Mouse (Mus musculus) urinary bladder, postnatal 36 days (tissue): ENCODE results near the gene Steap1.

Experiments
- DNase-seq, 2 experiments: peaks; one replicate each; pipeline ENCODE4 v3.0.0; 2022; ENCODE audit warnings: low spot score in 2 of 2, mixed read lengths in 1 of 2

Gene Steap1

DNA sequence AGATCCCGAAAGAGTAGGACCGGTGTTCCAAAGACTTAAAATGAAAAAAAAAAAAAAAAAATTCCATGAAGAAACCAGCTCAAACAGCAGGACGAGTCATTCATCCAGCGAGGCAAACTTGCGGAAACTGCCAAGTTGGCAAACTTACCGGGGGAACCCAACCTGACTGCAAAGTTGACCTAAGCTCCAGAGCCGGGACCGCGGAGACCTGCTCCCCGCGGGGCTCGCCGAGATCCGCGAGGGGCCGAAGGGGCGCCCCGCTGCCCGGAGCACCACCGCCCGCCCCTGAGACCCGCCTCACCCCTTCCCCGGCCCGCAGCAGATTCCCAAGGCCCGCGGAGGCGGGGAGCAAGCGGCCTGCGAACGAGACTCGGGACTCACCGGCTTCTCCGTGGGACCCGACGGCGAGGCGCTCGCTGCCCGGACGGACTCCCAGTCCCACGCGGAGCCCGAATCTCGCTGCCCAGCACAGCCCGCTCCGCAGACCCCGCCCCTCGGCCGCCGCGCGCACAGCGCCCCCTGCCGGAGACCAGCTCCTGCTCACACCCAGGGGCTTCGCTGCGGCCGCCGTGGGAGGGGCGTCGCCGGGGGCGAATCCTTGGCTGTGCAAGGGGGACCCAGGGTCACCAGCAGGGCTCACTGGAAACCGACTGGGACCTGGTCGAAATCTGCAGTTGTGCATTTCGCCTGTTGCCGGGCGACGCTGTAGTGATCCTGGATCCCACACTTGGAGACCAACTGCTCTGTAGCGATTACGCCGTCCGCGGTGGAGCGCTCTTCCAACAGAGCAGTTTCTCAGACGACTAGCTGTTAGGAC is at the start of gene Steap1:
TSS of gene Steap1 (minus strand) at position 461 of the 817 bp plus-strand sequence.
- DNase-seq: peak; percentile 85 to 86

DNA sequence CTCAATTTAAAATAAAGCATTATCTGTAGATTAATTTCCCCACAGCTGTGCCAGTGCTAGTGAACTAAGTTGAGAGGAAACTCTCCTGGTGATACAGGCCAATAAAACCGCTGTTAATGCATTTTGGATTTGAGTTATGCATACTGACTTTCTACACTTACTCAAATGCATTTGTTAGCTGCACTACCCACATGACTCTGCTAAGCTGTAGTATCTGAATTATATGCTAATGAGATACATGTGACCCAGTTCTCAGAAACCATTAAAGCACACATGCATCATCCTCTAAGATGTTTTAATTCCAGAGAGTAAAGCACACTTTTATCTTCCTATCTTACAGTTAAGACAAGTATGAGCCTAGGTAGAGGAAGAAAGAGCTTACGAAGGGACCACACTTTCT is 38.0 kb upstream of the Steap1 start:
- DNase-seq: no peak

DNA sequence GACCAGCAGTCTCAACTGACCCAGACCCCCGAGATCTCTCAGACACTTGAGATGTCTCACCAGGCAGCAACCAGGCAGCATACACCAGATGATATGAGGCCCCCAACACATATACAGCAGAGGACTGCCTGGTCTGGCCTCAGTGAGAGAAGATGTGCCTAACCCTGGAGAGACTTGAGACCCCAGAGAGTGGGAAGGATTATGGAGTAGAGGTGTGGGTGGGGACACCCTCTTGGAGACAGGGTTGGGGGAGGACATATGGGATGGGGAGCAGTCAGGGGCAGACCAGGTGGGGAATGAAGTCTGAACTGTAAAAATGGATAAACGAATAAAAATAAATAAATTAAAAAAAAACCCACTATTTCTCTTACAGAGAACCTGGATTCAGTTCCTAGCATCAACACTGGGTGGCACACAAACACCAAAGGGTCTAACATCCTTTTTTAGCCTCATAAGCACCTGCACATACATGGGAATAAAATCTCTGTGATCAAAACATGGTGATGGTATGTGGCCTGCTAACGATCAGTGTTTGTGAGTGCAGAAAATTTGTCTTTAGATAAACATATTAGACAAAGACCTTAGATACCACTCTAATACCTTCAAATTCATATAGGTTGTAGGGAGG is 7.4 kb upstream of the Steap1 start:
- no peak for DNase-seq

DNA sequence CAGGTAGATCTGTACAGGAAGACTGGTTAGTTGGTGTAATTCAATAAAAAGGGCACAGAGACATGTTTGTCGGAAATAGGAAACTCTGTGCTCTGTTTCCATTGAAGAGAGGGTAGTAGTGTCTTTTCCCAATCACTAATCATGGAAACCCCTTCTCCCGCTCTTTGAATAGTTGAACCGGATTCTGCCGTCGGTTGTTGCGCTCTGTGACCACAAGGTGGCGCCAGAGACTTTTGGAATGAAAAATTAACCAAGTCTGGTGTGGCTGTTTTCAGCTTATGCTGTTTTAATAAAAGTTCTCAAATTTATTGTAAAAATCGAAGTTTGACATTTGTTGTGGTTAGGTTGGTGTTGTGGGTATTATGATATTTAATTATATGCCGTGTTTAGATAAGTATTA is 5.9 kb upstream of the Steap1 start:
- DNase-seq: peak; percentile 18 to 50

DNA sequence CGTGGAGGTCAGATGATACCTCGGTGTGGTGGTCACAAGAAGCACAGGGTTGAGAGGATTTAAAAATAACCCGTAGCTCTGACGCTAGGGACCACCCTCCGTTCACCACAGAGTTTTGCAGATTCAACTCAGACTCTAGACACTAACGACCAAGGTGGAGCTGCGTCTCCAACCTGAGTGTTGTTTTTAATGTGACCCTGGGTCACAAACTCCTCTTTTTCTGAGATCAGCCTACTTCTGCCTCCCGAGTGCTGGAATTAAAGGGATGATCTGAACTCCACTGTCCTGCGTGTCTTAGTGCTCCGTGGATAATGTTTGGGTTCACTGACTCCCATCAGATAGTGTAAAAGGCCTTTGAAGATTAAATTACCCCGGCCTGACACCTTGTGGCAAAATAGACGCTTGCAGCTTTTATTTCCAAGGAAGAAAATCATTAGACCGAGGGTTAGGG is 671 bp upstream of the Steap1 start:
- peak; percentile 17 to 39 for DNase-seq

DNA sequence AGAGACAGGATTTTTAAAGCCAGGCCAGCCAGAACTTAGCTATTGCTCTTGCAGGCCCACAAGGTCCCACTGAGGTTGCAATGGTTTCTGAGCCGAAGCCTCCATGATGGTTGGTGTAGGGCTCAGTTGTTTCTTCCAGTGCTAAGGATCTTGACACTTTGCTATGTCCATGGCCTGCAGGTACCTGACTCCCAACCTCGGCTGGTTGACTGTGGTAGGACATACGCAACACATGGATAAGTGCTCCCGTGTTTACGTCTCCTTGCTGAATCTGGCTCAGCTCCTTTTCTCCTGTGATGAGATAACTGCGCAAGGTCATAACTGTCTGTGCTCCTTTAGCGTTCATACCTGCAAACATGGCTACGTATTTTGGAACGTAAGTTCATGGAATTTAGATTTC is 14.7 kb downstream of the Steap1 start:
- no peak for DNase-seq

DNA sequence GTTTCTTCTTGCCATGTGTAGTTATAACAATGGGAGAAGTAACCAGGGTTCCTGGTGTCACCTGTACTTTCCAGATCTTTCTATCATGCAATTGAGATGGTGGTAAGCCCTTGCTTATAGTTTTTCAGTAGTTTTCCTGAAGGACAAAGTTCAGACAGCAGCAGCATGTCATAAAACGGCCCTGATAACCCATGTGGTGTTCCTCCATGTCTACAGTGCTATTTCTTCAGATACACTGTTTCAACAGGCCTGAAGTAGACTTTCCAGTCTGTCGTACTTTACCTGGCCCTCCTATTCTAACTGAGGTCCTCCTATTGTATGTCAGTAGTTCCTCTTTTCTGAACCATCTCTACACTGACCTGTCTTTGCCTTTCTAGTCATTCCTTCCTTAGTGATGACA is 16.3 kb downstream of the Steap1 start:
- no peak for DNase-seq

DNA sequence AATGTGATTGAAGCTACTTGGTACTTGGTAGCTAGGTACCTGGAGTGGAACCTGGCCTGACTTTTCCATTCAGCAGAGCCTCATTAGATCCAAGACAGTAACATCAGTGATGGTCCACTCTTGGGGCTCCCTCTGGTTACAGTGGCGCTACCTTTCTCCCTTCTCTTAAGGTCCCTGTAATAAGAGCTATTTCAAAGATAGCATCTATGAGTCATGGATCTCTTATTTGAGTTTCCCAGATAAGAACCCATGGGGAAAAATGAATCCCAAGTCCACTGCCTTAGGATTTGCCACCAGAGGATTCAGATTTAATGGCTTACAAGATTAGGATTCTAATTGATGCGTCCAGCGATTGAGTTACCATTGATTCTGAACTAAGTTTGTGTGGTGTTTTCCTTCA is 16.9 kb downstream of the Steap1 start:
- DNase-seq: no peak

DNA sequence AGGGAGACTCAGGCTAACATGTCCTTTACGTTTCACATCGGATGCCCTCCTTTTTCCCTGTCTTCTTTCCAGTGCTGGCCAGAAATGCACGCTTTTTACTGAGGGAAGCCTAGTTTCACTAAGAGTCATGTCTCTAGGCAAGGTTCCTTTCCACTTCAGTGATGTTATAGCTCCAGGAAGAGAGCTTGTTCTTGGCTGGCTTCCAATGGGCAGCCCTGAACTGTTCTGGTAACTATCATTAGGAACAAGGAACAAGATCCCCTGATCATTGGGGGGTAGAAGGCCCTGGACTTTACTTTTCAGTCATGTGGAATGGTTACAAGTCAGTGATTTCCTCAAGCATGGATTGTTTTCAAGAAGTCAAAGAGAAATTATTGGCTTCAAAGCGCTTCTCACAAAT is 19.2 kb downstream of the Steap1 start:
- DNase-seq: no peak

DNA sequence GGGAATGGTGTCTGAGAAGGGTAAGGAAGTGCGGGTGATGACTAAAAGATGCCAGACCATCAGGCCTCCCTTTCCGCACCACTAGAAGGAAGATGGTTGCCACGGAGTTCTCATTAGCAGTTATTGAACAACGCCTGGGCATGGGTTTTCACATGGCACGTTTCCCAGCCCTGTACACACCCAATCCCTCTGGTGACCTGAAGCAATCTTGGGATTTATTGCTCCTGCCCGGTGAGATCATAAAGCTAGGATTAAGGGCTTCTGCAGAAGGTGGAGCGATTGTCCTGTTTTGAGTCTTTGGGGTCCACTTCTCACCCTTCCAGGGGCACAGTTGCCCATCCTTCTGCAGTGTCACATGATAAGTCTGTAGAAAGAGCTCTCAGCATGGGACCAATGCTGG is 26.9 kb downstream of the Steap1 start:
- DNase-seq: no peak

DNA sequence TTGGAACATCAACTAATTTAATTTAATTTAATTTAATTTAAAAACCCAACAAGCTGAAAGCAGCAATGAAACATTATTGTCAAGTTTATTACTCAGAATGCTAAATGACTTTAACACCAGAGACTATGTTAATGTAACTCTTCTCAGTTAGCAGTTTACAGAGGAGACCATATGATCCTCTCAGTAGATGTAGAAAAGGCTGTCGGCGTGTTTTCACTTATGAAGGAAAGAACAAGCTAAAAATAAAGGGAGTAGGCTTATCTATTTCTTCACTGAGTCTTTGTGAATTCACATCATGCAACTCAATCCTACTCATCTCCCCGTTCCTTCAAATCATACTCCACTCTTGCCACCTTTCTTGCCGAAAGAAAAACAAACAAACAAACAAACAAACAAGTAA is 38.1 kb downstream of the Steap1 start:
- DNase-seq: no peak

DNA sequence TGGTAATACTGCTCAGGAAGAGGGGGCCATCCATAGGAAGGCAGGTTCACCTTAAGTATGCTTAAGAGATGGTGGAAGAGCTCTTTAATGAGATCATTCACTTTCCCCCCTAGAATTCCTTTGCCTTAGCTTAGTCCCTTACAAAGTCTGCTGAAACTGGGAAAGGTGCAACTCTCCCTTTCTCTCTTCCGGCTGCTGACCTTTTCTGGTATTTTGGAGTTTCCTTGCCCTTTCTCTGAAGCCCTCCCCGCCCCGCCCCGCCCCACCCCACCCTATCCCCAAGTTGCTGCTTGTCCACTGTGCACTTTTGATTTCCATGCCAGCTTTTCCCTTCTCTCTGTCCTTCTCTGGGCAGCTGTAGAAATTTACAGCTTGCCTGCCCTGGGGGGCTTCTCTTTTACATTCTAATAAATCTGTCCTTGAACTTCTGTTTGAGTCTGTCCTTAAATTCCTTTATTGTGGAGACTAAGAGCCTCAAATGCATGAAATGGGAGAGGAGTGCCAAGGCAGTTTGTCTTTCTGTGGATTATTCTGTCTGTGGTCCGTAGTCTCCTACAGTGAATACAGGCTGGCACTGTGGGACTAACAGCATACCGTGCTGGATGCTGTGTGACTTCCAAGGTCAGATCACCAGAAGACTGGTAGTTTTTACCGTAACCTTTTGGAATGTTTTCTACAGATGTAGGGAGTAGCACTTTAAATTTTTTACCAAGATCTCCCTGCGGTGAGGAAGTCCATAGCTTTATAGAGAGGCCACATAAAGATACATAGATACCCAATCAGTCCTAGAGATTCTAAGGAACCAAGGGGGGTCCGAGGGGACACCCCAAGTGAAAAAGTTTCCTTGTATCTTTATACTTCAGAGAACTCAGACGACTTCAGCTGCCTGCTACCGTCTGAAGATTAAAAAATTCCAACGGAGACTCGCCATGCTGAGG is 41.5 kb downstream of the Steap1 start:
- DNase-seq: no peak

DNA sequence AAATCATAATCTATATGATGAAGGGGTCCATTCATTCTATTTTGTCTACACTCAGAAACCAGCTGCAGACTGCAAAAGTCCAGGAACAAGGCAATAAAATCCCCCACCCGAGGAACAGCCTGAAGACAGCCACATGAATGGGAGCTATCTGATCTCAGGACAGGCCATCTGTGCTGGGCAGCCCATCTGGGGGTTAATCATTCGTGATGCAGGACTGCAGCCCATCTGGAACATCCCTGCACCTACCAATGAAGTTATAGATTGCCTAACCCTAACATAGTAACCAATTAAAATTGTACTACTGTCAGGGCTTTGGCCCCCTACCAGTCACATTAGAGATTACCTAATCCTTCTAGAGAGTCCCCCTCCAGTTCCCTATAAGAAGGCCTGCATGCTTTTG is 44.1 kb downstream of the Steap1 start:
- no peak for DNase-seq

DNA sequence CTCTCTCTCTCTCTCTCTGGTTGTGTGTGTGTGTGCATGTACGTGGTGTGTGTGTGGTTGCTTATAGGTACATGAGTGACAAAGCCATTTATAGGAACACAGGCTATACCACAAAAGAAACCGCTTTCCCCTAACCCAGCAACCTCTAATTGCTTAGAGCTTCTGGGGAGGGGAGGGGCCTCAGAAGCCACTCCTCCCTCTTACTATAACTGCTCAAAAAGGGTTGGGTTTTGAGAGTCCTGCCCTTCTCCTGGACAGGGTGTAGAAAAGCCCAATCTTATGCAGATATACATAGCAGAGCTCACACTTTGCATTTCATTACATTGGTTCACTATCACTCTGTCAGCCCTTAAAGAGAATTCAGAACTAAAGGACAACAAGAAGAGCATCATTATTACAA is 48.7 kb downstream of the Steap1 start:
- no peak for DNase-seq

DNA sequence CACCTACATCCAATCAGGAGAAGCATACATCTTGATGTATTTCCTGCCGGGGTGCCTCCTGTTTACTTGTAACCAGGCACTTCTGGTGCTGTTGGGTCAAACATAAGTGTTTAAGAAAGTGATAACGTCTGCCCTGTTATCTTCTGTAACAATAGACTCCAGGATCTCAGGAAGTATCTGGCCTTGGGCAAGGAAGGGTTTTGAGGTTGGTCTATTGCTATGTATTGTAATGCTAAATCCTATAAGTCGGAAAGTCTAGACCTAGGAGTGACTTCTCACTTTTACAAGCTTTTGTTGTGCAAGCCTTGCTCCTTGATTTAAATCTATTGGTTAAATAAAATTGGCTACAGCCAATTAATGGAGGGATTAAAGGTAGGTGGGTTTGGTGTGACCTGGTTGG is 50.3 kb downstream of the Steap1 start:
- no peak for DNase-seq

DNA sequence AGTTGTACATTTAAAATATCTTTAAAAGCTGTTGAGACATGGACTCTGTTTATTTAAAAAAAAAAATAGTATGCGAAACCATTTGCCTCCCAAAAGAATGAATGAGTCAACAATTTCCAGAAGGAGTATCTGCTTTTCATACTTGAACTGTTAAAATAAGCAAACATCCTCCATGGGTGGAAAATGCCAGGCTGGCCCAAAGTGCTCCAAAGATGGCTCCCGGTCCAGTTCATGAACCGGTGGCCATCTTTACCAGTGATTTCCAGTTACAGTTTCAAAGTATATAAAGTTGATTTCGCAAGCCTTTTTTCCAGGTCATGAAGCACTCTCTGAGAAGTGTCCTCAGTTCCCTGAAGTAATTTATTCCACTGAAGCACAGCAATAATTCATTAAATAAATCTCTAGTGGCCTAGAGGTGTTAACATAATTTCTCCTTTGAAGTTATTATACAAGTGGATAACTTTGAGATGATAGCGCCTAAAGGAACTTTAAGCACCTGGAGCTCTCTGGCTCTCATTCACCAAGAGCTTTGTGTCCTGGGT is 53.7 kb downstream of the Steap1 start:
- DNase-seq: no peak

DNA sequence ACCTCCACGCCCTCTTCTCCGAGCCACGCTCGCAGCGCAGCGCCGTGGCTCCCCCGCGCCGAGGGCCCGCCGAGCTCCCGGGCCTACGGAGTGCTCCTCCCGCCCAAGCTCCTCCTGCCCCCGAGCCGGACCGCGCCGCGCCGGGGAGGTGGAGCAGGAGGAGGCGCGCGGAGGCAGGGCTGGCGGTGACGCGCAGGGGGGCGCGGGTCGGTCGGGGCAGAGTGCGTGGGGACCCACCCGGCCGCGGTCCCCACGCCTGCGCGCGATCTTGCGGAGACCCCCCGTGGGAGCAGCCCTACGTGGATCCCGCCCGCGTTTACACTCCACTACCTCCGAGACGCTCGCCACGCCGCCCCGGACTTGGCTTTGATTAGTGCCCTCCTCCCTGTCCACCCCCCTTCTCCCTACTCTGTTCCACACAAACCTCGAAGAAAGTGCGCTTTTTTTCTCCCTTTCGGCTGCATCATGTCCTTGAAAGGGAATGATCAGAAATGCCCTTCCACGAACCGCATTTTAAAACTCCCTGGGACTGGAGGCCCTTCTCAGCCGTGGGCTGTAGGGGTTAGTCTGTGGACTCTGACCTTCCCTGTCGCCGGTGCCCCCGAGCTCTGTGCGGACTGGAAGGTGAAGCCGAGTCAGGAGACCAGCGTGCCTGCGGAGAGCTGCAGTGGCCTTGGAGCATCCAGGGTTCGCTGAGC is 55.0 kb downstream of the Steap1 start, which contains the start of gene Steap2:
TSS of gene Steap2 (minus strand) at position 623 of the 698 bp plus-strand sequence.
- peak; percentile 15 to 32 for DNase-seq

DNA sequence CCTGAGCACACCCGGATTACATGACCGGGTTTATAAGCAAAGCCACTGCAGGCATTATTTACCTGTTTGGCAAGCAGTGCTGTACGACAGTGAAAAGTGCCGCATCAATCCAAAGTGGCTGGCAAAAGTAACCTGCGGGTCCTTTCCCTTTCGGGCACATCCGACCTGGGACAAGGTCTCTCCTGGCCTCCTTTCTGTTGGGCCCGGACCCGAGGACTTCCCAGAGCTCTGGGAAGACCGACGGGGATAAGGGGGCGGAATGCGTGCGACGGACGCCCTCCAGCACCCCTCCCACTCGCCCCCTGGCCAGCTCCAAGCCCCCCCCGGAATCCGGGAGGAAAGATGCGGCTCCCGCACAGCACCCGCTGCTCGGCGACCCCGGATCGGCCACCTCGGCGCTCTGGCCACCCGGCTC is 55.6 kb downstream of the Steap1 start:
- no peak for DNase-seq

DNA sequence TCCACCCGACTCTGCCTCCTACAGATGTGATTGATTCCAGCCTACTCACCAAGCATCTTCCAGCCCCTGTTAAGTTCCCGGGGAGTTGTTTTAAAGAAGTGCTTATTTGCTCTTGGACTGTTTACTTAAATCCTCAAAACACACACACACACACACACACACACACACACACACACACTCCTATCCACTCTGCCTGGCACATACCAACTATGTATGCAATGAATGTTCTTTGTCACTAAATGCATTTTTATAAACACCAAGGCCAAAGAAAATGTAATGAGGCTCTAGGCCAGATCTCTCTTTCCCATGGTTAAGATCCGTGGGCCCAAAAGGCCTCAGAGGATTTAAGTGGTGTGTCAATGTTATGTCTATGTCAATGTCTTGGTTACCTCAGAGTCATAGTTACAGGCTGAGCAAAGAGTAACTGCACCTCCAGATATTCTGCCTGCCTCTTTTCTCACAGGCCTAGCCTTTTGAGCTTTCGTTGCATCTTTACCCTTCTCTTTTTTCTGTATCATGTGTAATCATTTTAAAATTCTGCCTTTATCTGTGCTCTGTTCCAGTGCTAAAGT is 56.9 kb downstream of the Steap1 start:
- DNase-seq: no peak

DNA sequence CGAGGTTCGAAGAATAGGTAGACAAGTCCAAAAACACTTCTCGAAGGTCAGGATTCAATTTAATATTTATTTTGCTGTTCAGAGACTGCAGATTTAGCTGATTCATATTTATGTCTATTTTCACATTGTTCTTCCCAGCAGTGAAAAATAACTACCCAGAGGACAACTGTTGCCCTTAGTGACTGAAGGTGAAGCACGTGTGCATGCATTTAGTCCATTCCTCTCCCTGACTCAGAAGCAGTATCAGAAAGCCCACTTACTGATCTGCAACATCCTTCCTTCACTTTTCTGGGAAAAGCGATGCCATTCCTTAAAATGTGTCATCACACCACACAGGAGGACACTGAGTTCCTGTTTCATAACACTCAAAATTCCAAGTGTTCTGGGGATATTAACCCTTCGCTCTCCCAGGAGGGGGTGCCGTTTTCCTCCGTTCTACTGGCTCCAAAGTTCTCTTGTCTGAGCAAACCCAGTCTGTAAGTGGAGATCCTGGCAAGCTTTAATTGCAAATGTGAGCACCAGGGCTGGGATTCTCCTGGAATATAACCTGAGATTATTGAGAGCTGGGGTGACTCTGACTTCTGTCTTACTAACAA is 60.1 kb downstream of the Steap1 start:
- no peak for DNase-seq
